Mouse (Mus musculus) embryonic facial prominence, embryonic 11.5 days (tissue): Measurements from ENCODE around the gene Chn2. TPM values are rescaled to one million over a fixed set of nuclear protein-coding genes. Genes with fewer than 3 reads are reported as not detected.

Experiments
- ATAC-seq: fragments of 200-750 bp; cut with Nextera tagmentation; replicated peaks from 2 replicates; pipeline ENCODE4 v1.8.0; 2017; ENCODE audit warnings: low read depth; ENCODE audit not compliant: insufficient number of reproducible peaks, low FRiP score, low TSS enrichment
- DNase-seq: peaks from one replicate; pipeline ENCODE4 v3.0.0-alpha.2; 2015; ENCODE audit warnings: low spot score
- H3K27ac ChIP-seq: fragments of 300-500 bp; sonication (generic); replicated peaks from 2 replicates; pipeline ENCODE4 v1.5.1; 2014; ENCODE audit warnings: mild to moderate bottlenecking, low read depth, low read length, control low read depth
- H3K27me3 ChIP-seq: fragments of 300-500 bp; sonication (generic); 2 replicates; pipeline ENCODE4 v1.6.1; 2014; ENCODE audit warnings: mild to moderate bottlenecking, low read length, moderate library complexity, mixed read lengths; ENCODE audit not compliant: control insufficient read depth, insufficient read depth
- H3K36me3 ChIP-seq: fragments of 300-500 bp; sonication (generic); replicated peaks from 2 replicates; pipeline ENCODE4 v1.6.1; 2014; ENCODE audit warnings: low read depth, mild to moderate bottlenecking, low read length, moderate library complexity, mixed read lengths; ENCODE audit not compliant: control insufficient read depth, insufficient read depth
- H3K4me1 ChIP-seq: fragments of 300-500 bp; sonication (generic); 2 replicates; pipeline ENCODE4 v1.6.1; 2014; ENCODE audit warnings: low read length, mixed read lengths; ENCODE audit not compliant: control insufficient read depth, insufficient read depth
- H3K4me2 ChIP-seq: fragments of 300-500 bp; sonication (generic); 2 replicates; pipeline ENCODE4 v1.6.1; 2014; ENCODE audit warnings: low read depth, mild to moderate bottlenecking, control low read depth, low read length, moderate library complexity
- H3K4me3 ChIP-seq: fragments of 300-500 bp; sonication (generic); 2 replicates; pipeline ENCODE4 v1.5.1; 2014; ENCODE audit warnings: low read depth, low read length, control low read depth
- H3K9ac ChIP-seq: fragments of 300-500 bp; sonication (generic); replicated peaks from 2 replicates; pipeline ENCODE4 v1.6.1; 2014; ENCODE audit warnings: mild to moderate bottlenecking, control low read depth, low read length
- H3K9me3 ChIP-seq: fragments of 300-500 bp; sonication (generic); replicated peaks from 2 replicates; pipeline ENCODE4 v1.6.1; 2016; ENCODE audit warnings: mild to moderate bottlenecking, low read length, inconsistent platforms, mixed read lengths; ENCODE audit not compliant: control insufficient read depth
- WGBS: fragments of 180-500 bp; shearing (Covaris S2); extraction: QIAGEN DNeasy Blood & Tissue Kit; methylation state at CpG from one replicate; pipeline ENCODE4 v1.1.7; 2014; 5-methylcytosine and 5-hydroxymethylcytosine counted together
- polyA plus RNA-seq: library from polyadenylated mRNA; unstranded; fragments of >200 nt; fragmentation: Nextera tagmentation; extraction: Ambion mirVana; gene quantifications from 2 replicates; pipeline ENCODE4 v1.2.1, GENCODE M21; 2014

Gene Chn2
- polyA plus RNA-seq, 1 experiment from 2014 or later: 14.0 TPM

- no peak overlapping the region for H3K4me3 ChIP-seq
- H3K36me3 ChIP-seq: no peaks in the 10 kb centered on the region
- no peak overlapping the region for H3K9ac ChIP-seq
- ATAC-seq (no peak), DNase-seq (no peak)
- no peaks in the 10 kb centered on the region for H3K27me3 ChIP-seq
- H3K4me2 ChIP-seq: no peak overlapping the region
- WGBS: 88% methylated on average over 7 of the region's 7 CpGs
- no peak overlapping the region for H3K27ac ChIP-seq
- H3K4me1 ChIP-seq: no peaks in the 10 kb centered on the region
- no peaks in the 10 kb centered on the region for H3K9me3 ChIP-seq
Measured at GRCm38 (mm10) chr6:54117001-54117591, 77.7 kb downstream of the Chn2 start.

- ATAC-seq (no peak), DNase-seq (no peak)
- 48% methylated on average over 3 of the region's 3 CpGs for WGBS
- no peaks in the 10 kb centered on the region for H3K36me3 ChIP-seq
- H3K4me2 ChIP-seq: no peak overlapping the region
- no peaks in the 10 kb centered on the region for H3K9me3 ChIP-seq
- no peak overlapping the region for H3K4me3 ChIP-seq
- H3K27ac ChIP-seq: no peak overlapping the region
- H3K4me1 ChIP-seq: no peaks in the 10 kb centered on the region
- H3K27me3 ChIP-seq: no peaks in the 10 kb centered on the region
- no peak overlapping the region for H3K9ac ChIP-seq
Measured at GRCm38 (mm10) chr6:54118395-54118794, 79.0 kb downstream of the Chn2 start.

- ATAC-seq: no peak
- Histone ChIP-seq H3K27ac (no peak overlapping the region), H3K36me3 (no peaks in the 10 kb centered on the region), H3K27me3 (no peaks in the 10 kb centered on the region), H3K9me3 (no peaks in the 10 kb centered on the region), H3K9ac (no peak overlapping the region), H3K4me3 (no peak overlapping the region), H3K4me2 (no peak overlapping the region), H3K4me1 (no peaks in the 10 kb centered on the region)
- no peak for DNase-seq
- 85% methylated on average over 4 of the region's 4 CpGs for WGBS
Measured at GRCm38 (mm10) chr6:54118897-54119296, 79.5 kb downstream of the Chn2 start.

GRCm38 (mm10) chr6:54119461-54119860, 80.1 kb downstream of the Chn2 start:
- no peak overlapping the region for H3K4me2 ChIP-seq
- H3K9me3 ChIP-seq: no peaks in the 10 kb centered on the region
- no peaks in the 10 kb centered on the region for H3K36me3 ChIP-seq
- no peak overlapping the region for H3K27ac ChIP-seq
- no peaks in the 10 kb centered on the region for H3K27me3 ChIP-seq
- H3K4me1 ChIP-seq: no peaks in the 10 kb centered on the region
- no peak overlapping the region for H3K9ac ChIP-seq
- ATAC-seq: no peak
- DNase-seq: no peak
- 75% methylated on average over 2 of the region's 2 CpGs for WGBS
- no peak overlapping the region for H3K4me3 ChIP-seq

- no peak overlapping the region for H3K4me2 ChIP-seq
- H3K9ac ChIP-seq: no peak overlapping the region
- H3K36me3 ChIP-seq: no peaks in the 10 kb centered on the region
- WGBS: 29% methylated on average over 13 of the region's 13 CpGs
- H3K27ac ChIP-seq: no peak overlapping the region
- H3K27me3 ChIP-seq: no peaks in the 10 kb centered on the region
- H3K9me3 ChIP-seq: no peaks in the 10 kb centered on the region
- H3K4me1 ChIP-seq: no peaks in the 10 kb centered on the region
- H3K4me3 ChIP-seq: no peak overlapping the region
- peak; percentile 19 for DNase-seq
- ATAC-seq: peak; percentile 44; the same call in 1 of the 2 replicates
Measured at GRCm38 (mm10) chr6:54119885-54120666, 80.7 kb downstream of the Chn2 start.

GRCm38 (mm10) chr6:54120889-54121288, 81.5 kb downstream of the Chn2 start:
- Histone ChIP-seq H3K9ac (no peak overlapping the region), H3K9me3 (no peaks in the 10 kb centered on the region), H3K27ac (no peak overlapping the region), H3K36me3 (no peaks in the 10 kb centered on the region), H3K4me1 (no peaks in the 10 kb centered on the region), H3K27me3 (no peaks in the 10 kb centered on the region), H3K4me3 (no peak overlapping the region), H3K4me2 (no peak overlapping the region)
- DNase-seq (no peak), ATAC-seq (no peak)
- WGBS: 85% methylated on average over 5 of the region's 5 CpGs

GRCm38 (mm10) chr6:54124519-54124918, 85.2 kb downstream of the Chn2 start:
- no peak for ATAC-seq
- 74% methylated on average over 3 of the region's 3 CpGs for WGBS
- no peak overlapping the region for H3K4me2 ChIP-seq
- H3K36me3 ChIP-seq: no peaks in the 10 kb centered on the region
- no peak overlapping the region for H3K4me3 ChIP-seq
- no peaks in the 10 kb centered on the region for H3K4me1 ChIP-seq
- no peaks in the 10 kb centered on the region for H3K9me3 ChIP-seq
- no peak overlapping the region for H3K9ac ChIP-seq
- H3K27me3 ChIP-seq: no peaks in the 10 kb centered on the region
- DNase-seq: no peak
- no peak overlapping the region for H3K27ac ChIP-seq

- ATAC-seq (no peak), DNase-seq (no peak)
- H3K27me3 ChIP-seq: no peaks in the 10 kb centered on the region
Measured at GRCm38 (mm10) chr6:54125536-54125935, 86.2 kb downstream of the Chn2 start.

More at GRCm38 (mm10) chr6:54125536-54125935, 86.2 kb downstream of the Chn2 start:
- Histone ChIP-seq H3K9ac (no peak overlapping the region), H3K4me2 (no peak overlapping the region), H3K4me3 (no peak overlapping the region), H3K36me3 (no peaks in the 10 kb centered on the region), H3K27ac (no peak overlapping the region), H3K9me3 (no peaks in the 10 kb centered on the region), H3K4me1 (no peaks in the 10 kb centered on the region)
- 75% methylated on average over 5 of the region's 5 CpGs for WGBS
